Mouse (Mus musculus) urinary bladder, postnatal 10 days (tissue): Measurements from ENCODE around the gene Gadd45b.

Experiments used
- DNase-seq: peaks from one replicate; pipeline ENCODE4 v3.0.0; 2022; ENCODE audit warnings: low spot score

Gene Gadd45b

GRCm38 (mm10) chr10:80935698-80936097 is 5.8 kb downstream of the Gadd45b start:
- no peak for DNase-seq

DNA sequence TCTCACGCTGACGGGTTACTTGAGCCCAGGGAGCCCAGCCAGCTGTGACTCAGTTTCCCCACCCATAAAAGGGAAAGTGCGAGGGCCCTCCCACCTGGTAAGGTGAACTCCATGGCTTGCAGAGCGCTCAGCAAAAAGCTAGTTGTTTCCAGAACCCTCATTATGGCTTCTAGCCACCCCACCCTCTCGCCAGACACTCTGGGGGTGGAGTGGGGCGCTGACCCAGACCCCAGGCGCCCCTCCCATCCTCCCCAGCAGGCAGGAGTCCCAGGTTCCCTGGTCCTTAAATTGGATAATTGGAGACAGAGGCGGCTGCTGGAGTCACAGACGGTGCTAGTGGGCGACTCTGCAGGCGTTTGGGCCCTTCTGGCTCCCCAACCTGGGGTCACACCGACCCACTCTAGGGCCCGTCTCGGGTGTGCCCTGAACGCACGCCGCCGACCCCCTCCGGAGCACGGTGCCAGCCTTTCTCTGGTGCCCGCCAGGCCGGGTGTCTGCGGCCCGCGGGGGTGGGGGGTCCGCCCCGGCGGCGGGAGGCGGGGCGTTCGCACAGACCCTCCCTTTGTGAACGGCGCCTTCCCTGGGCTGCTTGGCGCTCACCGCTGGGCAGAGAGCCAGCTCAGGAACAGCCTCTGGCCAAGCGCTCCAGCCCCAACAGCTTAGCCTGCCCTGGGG is 6.4 kb downstream of the Gadd45b start:
- DNase-seq, result no peak

DNA sequence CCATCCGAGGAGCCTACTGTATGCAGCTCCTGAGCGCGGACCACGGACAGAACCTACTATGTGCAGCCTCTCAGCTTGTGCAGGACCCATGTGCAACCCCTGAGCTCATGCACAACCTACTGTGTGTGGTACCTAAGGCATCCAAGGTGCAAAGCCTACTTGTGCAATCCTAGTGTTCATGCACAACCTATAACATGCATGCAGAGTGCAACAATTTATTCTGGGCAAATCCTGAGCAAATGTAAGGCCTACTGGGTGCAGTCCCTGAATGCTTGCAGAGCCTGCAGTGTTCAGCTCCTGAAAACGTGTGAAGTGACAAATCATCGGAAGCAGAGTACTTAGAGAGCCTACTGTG is 6.9 kb downstream of the Gadd45b start:
- no peak for DNase-seq

DNA sequence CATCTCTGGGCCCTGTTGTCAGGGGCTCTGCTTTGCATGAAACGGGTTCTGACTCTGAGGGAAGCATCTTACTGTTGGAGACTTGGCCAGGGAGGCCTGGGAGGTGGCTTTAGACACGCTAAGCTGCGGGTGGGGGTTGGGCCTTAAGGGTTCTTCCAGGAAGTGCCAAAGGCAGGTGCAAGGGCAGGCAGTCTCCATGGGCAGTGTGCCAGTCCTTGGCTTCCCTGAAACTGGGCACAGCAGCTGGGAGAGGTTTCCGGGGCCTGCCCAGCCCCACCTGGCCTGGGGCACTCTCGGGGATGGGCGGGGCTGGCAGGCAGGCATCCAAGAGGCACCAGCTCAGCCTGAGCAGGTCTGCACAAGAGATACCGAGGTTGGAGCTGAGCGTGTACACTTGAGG is 7.8 kb downstream of the Gadd45b start:
- DNase-seq, result no peak

GRCm38 (mm10) chr10:80938831-80939550 is 9.1 kb downstream of the Gadd45b start:
- DNase-seq, result no peak

DNA sequence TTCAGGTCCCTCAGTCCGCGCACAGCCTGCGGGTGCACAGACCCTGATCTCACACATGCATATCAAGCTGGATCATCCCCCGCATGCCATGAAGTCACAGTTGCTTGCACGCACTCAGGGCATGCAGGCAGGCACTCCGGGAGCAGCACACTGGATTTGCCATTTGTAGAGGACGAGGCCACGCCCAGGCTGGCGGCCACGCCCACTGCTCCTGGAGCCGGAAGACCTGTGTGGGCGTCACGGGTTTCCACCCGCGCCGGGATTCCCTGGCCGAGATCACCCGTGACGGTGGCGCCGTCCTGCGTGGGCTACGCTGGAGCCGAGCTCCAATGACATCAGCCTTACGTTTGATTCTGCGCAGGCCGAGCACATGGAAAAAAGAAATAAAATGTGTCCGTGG is 9.8 kb downstream of the Gadd45b start:
- DNase-seq, result no peak

DNA sequence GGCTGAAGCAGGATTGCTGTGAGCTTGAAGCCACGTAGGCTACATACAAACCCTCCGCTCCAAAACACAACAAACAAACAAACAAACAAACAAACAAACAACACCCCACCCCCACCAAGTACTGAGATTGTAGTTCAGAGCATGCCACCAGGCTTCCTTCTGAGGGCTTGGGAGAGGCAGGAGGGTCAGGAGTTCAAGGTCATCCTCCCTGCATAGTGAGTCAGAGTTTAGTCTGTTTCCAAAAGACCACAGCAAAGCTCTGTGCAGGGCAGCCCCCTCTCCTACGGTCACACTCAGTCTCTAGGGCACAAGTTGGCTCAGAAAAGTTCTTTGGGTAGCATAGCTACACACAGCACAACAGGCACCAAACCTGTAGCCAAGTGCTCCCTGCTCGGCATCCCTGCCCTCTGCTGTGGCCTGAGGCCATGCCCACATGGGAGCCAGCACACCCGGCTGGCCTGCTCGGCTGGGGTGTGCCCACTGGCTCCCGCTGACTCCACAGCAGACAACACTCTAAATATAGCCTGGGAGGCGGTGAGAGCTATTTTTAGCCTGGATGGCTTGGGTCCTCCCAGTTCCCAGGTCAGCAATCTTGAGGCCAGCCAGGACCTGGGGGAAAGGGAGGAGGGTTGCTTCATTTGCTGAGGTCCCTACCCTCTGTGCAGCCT is 10.6 kb downstream of the Gadd45b start:
- no peak for DNase-seq

DNA sequence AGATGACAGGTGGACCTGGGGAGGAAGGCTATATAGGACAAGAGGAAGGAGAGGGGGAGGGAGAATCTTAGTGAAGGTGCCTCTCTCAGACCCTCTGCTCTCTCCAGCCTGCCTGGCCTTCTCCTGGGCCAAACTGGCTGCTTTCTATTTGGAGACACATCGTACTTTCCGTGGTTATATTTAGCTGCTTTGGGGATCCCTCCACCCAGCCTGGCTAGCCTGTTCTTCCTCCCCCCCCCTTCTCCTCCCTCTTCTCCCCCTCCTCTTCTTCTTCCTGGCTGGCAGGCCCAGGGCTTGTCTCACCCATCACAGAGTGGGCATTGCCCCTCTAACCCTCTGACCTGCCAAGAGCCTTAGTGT is 11.1 kb downstream of the Gadd45b start:
- no peak for DNase-seq

DNA sequence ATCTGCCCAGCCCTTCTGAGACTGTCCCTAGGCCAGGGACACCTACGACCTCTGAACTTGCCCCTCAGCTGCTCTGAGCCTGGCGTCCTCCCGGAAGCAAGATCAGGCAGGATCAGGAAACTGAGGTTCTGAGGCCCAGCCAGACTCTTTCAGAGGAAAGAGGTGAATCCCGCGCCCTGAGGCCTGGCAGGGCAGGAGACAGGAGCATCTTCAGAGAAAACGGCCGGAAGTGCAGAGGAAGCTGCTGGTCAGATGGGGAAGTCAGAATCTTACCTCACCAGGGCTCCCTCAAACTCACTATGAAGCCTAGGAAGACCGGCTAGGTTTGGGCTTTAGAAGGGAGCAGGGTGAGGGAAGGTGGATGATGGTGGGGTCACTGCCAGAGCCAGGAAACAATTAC is 13.0 kb downstream of the Gadd45b start:
- DNase-seq, result no peak

DNA sequence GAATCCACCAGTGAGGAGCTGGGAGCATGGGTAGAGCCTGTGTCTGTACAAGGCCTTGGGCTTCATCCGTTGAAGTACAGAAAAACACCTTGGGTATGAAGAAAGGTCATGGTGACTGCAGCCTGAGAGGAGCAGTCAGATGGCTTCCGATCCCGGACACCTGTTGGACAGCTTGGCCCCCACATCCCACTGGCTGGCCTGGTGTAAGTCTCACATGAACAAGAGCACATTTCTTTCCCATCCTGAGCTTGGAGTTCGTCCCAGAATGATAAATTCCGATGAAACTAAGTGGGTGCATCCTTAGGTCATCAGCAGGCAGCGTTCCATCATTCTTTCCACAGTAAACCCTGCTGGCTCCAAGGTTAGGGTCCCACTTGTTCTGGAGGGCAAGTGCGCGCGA is 13.8 kb downstream of the Gadd45b start:
- DNase-seq, result no peak

DNA sequence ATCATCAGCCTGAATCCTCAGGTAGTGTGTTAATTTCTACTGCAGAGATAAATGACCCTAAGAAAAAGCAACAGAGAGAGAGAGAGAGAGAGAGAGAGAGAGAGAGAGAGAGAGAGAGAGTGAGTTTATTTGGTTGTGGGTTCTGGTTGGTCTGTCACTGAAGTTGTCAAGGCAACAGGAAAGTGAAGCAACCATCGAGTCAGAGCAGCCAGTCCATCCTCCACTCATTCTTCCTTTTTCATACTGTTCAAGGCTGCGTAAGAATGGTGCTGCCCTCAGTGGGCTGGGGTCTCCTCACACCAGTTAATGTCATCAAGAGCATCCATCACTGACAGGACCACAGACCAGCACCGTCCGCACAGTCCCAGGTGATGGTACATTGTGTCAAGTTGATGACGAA is 14.4 kb downstream of the Gadd45b start:
- no peak for DNase-seq

DNA sequence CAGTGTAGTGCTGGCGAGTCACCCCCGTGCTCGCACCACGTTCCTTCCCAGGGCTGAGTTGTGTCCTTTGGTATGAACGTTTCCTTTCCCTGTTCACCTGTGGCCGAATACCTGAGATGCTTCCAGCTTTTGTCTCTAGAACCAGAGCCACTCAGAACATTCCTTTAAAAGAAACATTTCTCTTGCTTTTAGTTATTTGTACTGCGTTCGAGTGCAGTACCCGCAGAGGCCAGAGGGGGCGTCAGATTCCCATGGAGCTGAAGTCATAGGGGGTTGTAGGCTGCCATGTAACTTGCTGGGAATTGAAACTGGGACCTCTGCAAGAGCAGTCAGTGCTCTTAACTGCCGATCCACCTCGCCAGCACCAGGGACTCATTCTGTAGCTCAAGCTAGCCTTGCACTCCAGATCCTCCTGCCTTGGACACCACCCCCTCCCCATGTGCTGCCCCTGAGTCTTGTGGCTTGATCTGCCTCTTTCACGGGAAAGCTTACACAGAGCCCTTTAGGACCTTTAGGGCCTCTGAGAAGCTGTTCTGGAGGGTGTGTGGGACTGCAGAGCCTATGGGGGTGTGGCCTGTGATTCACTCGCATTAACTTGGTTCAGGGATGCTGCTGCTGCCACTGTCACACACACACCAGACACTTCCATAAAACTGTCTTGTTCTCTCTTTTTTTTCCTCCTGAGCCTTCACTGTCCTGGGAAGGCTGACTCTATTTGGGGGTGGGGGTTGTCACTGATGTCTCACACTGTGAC is 17.0 kb downstream of the Gadd45b start:
- DNase-seq, result no peak

GRCm38 (mm10) chr10:80947802-80948201 is 17.9 kb downstream of the Gadd45b start:
- no peak for DNase-seq

DNA sequence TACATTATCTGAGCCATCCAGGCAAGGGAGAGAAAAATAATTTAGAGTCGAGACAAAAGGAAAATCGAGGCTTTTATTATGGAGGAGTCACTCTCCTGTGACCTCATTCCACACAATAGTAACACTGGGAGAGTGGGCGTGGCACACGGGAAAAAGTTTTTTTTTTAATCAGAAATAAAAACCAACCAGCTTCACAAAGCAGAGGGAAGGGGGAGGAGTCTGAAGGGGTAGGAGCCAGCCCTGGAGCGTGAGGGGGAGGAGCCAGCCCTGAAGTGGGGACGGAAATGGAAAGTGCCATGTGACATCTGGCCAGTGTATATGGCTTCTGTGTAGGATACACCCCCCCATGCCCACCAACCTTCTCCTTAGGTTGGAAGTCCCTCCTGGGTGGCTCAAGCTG is 18.7 kb downstream of the Gadd45b start:
- DNase-seq, result no peak

DNA sequence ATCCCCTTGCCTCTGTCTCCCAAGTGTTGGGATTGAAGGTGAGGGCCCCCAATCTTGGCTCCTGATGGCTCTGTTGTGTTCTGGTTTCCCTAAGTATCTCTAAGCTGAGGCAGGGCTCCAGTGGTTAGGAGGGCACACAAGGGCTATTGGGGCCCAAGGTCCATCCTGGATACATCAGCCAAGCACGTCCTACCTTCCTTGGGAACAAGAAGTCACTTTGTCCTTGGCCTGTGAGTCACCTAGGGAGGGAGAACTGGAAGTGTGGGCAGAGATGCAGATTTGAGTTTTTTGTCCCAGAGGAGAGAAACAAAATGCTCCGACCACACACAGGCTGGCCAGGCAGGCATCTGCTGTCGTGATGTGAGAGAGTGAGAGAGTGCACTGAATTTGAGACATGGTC is 19.2 kb downstream of the Gadd45b start:
- DNase-seq, result no peak

DNA sequence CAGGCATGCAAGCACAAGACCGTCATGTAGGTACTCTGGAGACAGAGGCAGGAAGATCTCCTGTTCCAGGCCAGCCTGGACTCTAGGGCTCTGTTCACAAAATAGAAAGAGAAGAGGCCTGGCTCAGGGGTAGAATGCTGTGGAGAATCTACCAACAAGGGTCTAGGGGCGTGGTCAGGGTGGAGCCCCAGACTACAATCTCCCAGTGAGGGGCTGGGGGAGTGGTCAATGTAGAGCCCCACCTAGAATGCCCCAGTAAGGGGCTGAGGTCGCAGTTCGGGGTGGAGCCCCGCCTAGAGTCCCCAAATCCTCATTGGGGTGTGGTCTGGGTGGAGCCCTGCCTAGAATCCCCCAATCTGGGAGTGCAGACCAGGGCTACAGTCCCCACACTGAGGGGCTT is 20.4 kb downstream of the Gadd45b start:
- no peak for DNase-seq

DNA sequence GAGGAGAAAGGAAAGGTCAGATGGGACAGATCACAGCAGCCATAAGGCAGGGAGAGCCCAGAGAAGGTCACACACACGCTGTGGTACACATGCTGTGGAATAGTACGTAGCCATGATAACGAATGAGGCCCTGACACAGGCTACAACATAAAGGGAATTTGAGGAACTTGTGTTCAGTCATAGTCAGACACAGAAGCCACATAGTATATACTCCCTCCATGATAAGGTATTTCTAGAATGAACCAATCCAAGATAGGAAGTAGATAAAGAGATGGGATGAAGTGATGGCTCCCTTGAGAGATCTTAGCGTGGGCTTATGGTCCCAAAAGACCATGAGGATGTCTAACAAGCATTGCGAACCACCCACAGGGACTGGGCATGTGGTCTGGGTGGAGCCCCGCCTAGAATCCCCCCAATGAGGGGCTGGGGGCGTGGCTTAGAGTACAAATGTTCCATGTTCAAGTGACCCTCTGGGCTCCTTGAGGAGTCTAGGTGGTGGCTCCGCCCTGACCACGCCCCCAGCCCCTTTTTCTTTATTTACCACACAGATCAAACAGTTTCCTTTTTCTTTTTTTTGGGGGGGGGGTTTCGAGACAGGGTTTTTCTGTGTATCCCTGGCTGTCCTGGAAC is 22.0 kb downstream of the Gadd45b start:
- no peak for DNase-seq

DNA sequence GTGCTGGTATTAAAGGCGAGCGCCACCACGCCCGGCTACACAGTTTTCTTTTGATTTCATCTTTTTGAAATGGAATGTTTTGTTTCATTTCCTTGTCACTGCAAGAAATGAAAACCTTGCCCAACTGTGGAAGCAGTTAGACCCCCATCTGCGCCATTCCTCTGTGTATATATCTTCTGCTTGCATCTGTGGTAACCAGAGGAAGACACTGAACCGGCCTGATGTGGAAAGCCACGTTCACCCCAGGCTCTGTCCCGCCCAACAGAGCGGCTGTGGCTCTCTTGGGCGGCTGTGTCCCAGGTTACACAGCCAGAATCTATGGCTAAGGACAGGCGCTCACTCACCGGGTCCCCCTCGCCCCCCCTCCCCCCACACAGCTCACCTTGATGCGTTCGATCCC is 22.6 kb downstream of the Gadd45b start:
- DNase-seq, result no peak

DNA sequence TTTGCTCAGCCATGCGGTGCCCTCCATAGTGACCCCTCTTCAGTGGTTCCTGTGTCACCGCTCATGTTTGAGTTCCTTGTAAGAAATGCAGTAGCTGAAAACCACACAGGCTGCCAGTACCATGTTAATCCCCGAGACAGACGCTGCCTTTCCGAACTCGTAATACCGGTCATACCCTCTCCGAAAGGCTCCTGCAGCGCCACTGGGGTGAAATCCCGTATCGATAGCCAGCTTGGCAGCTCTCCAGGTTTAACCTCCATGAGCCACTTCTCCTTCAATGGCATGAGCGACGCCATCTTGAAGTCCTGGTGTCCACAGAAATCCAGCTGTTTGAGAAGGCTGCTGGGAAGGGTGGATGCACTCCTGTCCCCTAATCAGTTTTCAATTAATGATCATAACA is 24.5 kb downstream of the Gadd45b start:
- DNase-seq, result no peak

DNA sequence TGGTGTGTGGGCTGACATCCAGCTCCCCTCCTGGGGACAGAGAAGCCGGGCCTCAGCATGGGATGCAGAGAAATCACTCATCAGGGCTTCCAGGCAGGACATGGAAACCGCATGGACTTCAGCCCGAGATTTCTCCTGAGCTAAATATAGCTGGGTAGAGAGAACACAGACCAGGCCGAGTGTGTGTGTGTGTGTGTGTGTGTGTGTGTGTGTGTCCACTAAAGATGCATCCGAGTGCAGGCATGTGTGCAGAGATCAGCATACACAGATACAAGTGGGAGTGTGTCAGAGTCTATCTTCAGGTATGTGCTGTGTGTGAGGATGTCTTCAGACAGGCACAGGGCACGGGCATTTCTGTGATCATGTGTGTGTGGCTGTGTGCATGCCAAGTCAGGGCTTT is 25.0 kb downstream of the Gadd45b start:
- no peak for DNase-seq

- DNase-seq, result no peak
Observed at GRCm38 (mm10) chr10:80955536-80955935, 25.7 kb downstream of the Gadd45b start.

DNA sequence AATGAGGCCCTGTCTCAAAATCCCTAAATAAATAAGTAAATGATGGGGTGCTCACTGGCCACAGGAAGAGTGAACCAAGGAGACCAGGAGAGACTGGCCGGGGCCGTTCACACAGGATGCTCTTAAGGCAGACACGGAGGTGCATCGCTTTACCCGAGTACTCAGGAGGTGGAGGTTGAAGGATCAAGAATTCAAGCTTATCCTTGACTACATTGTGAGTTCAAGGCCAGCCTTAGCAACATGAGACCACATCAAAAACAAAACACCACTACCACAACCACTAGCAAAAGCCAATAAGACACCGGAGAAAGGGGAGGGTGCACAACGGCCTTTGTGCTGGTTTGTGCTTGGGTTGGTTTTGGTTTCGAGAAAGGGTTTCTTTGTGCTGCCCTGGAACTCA is 26.5 kb downstream of the Gadd45b start:
- no peak for DNase-seq
